Mouse (Mus musculus) hindbrain, embryonic 16.5 days (tissue): ENCODE data around the gene Serpina1e. TPM values are rescaled to one million over a fixed set of nuclear protein-coding genes. Genes with fewer than 3 reads are reported as not detected.
"Not testable (repeated sequence)": the region's sequence is repeated elsewhere in the genome, so short reads cannot be mapped to it uniquely, and the experiment has no call there.

Experiments
- ATAC-seq: fragments of 200-750 bp; cut with Nextera tagmentation; 2 replicates; pipeline ENCODE4 v1.8.0; 2017; ENCODE audit warnings: moderate TSS enrichment, moderate library complexity
- H3K27ac ChIP-seq: fragments of 300-500 bp; sonication (generic); 2 replicates; pipeline ENCODE4 v1.5.1; 2014; ENCODE audit warnings: low read depth, mild to moderate bottlenecking, control low read depth, low read length, moderate library complexity
- H3K27me3 ChIP-seq: fragments of 300-500 bp; sonication (generic); replicated peaks from 2 replicates; pipeline ENCODE4 v1.6.1; 2014; ENCODE audit warnings: low read length; ENCODE audit not compliant: control insufficient read depth, insufficient read depth
- H3K36me3 ChIP-seq: fragments of 300-500 bp; sonication (generic); 2 replicates; pipeline ENCODE4 v1.6.1; 2014; ENCODE audit warnings: mild to moderate bottlenecking, low read length, moderate library complexity, mixed read lengths; ENCODE audit not compliant: control insufficient read depth, insufficient read depth
- H3K4me1 ChIP-seq: fragments of 300-500 bp; sonication (generic); 2 replicates; pipeline ENCODE4 v1.6.1; 2014; ENCODE audit warnings: low read depth, low read length; ENCODE audit not compliant: control insufficient read depth, insufficient read depth
- H3K4me2 ChIP-seq: fragments of 300-500 bp; sonication (generic); 2 replicates; pipeline ENCODE4 v1.6.1; 2014; ENCODE audit warnings: mild to moderate bottlenecking, low read length, control low read depth, moderate library complexity
- H3K4me3 ChIP-seq: fragments of 300-500 bp; sonication (generic); 2 replicates; pipeline ENCODE4 v1.5.1; 2014; ENCODE audit warnings: mild to moderate bottlenecking, low read length, control low read depth, moderate library complexity
- H3K9ac ChIP-seq: fragments of 300-500 bp; sonication (generic); 2 replicates; pipeline ENCODE4 v1.6.1; 2014; ENCODE audit warnings: low read depth, mild to moderate bottlenecking, control low read depth, low read length, moderate library complexity
- H3K9me3 ChIP-seq: fragments of 300-500 bp; sonication (generic); 2 replicates; pipeline ENCODE4 v1.6.1; 2014; ENCODE audit warnings: mild to moderate bottlenecking, low read length, moderate library complexity; ENCODE audit not compliant: control insufficient read depth
- WGBS: fragments of 180-500 bp; shearing (Covaris S2); extraction: QIAGEN DNeasy Blood & Tissue Kit; methylation state at CpG from one replicate; pipeline ENCODE4 v1.1.7; 2014; 5-methylcytosine and 5-hydroxymethylcytosine counted together
- polyA plus RNA-seq: library from polyadenylated mRNA; unstranded; fragments of >200 nt; fragmentation: Nextera tagmentation; extraction: Ambion mirVana; gene quantifications from 2 replicates; pipeline ENCODE4 v1.2.1, GENCODE M21; 2015

The Serpina1e gene
- polyA plus RNA-seq, 1 experiment from 2014 or later, result not detected

DNA sequence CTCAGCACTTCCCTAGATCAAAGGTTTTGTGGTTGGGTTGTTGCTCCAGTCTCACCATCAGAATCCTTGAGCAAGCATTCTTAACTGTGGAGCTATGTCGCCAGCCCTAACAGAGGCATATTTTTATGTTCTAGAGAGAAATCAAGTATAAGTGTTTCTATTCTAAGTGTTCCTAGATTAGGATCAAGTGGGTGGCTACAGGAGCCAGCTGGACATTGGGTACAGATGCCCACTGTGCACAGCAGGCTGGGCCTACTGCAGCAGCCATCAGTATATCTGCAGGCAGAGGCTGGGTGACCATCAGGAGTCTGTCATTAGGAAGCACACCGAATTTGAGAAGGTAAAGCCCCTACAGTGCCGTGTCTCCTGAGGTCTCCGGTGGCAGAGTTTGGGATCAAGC is 12.3 kb upstream of the Serpina1e start:
- H3K4me3 ChIP-seq, result no peak overlapping the region
- peaks cover 6% of the 10 kb centered on the region; the same call in 1 of the 2 replicates for H3K9me3 ChIP-seq
- 95% methylated on average over 4 of the region's 4 CpGs for WGBS
- H3K9ac ChIP-seq, result no peak overlapping the region
- no peak overlapping the region for H3K4me2 ChIP-seq
- H3K27ac ChIP-seq, result no peak overlapping the region
- no peaks in the 10 kb centered on the region for H3K36me3 ChIP-seq
- H3K27me3 ChIP-seq, result no peaks in the 10 kb centered on the region
- no peak for ATAC-seq
- H3K4me1 ChIP-seq, result no peaks in the 10 kb centered on the region

DNA sequence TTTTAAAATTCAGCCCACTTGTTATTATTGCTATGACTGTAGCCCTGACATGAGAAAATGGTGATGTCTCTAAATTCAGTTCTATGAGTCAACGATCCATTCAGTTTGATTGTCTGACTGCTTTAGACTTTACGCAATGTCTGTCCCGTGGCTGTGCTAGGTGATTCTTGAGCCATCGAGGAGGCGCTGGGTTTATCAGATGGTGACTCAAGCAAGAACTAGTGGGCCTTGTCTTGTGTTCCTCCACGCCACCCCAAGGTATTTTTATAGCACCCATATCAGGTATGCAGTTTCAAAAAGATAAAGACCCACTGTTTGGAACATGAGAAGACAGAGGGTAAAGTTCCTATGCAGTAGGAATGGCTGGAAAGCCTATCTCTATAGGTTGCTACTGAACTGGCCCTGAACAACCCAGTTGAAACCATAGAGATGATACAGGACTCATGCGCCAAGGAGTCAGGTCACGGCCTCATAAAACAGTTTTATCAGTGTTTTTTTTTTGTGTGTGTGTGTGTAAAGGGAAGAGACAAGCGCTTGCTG is 10.9 kb upstream of the Serpina1e start:
- no peak overlapping the region for H3K9ac ChIP-seq
- peaks cover 6% of the 10 kb centered on the region; the same call in 1 of the 2 replicates for H3K9me3 ChIP-seq
- no peaks in the 10 kb centered on the region for H3K27me3 ChIP-seq
- no peak for ATAC-seq
- H3K4me3 ChIP-seq, result no peak overlapping the region
- no peaks in the 10 kb centered on the region for H3K4me1 ChIP-seq
- H3K4me2 ChIP-seq, result no peak overlapping the region
- WGBS, result 93% methylated on average over 9 of the region's 9 CpGs
- H3K36me3 ChIP-seq, result no peaks in the 10 kb centered on the region
- H3K27ac ChIP-seq, result no peak overlapping the region

DNA sequence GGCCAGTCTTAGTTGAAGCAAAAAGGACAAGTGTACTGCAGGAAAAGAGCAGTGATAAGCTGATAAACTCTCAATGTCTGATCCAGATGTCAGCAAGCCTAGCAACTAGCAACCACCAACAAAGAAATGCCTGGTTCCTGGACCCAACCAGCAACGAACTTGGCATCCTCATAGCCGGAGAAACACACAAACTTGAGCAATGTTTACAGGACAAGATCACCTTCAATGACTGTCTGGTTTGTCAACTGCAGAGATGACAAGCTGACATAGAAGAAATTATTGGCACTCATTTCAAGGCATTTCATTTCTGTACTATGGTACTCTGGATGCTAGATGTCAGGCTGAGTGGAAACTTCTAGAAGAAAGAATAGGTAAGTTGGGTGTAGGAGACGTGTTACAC is 8.0 kb upstream of the Serpina1e start:
- ATAC-seq, result no peak
- 69% methylated on average over 3 of the region's 3 CpGs for WGBS
- H3K9ac ChIP-seq, result no peak overlapping the region
- H3K9me3 ChIP-seq, result peaks cover 6% of the 10 kb centered on the region; the same call in 1 of the 2 replicates
- no peaks in the 10 kb centered on the region for H3K27me3 ChIP-seq
- no peak overlapping the region for H3K27ac ChIP-seq
- H3K4me2 ChIP-seq, result no peak overlapping the region
- H3K4me3 ChIP-seq, result no peak overlapping the region
- H3K4me1 ChIP-seq, result no peaks in the 10 kb centered on the region
- H3K36me3 ChIP-seq, result no peaks in the 10 kb centered on the region

DNA sequence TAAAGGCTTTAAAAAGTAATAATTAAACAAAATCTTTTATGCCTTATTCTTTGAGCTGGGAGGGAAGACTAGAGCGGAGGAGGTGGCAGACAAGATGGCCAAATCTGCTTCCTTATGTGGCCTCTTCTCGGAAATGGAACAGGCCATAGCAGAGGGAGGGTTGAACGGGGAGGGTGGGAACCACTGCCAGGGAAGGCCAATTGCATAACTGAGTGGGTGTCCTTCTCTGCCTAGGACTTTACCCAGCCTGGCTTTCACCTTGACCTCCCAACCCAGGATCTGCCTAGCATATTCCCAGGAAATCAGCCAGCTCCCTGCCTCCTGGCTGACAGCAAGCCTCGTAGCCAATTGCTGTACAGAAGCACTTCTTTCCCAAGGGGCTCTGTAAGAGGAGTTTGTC is 4.5 kb upstream of the Serpina1e start:
- no peaks in the 10 kb centered on the region for H3K9me3 ChIP-seq
- no peaks in the 10 kb centered on the region for H3K27me3 ChIP-seq
- ATAC-seq, result no peak
- H3K4me1 ChIP-seq, result no peaks in the 10 kb centered on the region
- no peak overlapping the region for H3K9ac ChIP-seq
- no peaks in the 10 kb centered on the region for H3K36me3 ChIP-seq
- H3K4me2 ChIP-seq, result no peak overlapping the region
- no peak overlapping the region for H3K27ac ChIP-seq
- 91% methylated on average over 4 of the region's 4 CpGs for WGBS
- H3K4me3 ChIP-seq, result no peak overlapping the region

- no peak for ATAC-seq
- H3K9me3 ChIP-seq, result no peaks in the 10 kb centered on the region
- no peaks in the 10 kb centered on the region for H3K4me1 ChIP-seq
- H3K9ac ChIP-seq, result no peak overlapping the region
- H3K36me3 ChIP-seq, result no peaks in the 10 kb centered on the region
- H3K4me3 ChIP-seq, result no peak overlapping the region
- no peaks in the 10 kb centered on the region for H3K27me3 ChIP-seq
- 92% methylated on average over 8 of the region's 8 CpGs for WGBS
- H3K4me2 ChIP-seq, result no peak overlapping the region
- H3K27ac ChIP-seq, result no peak overlapping the region
Observed at GRCm38 (mm10) chr12:103962860-103963259, 4.1 kb upstream of the Serpina1e start.

DNA sequence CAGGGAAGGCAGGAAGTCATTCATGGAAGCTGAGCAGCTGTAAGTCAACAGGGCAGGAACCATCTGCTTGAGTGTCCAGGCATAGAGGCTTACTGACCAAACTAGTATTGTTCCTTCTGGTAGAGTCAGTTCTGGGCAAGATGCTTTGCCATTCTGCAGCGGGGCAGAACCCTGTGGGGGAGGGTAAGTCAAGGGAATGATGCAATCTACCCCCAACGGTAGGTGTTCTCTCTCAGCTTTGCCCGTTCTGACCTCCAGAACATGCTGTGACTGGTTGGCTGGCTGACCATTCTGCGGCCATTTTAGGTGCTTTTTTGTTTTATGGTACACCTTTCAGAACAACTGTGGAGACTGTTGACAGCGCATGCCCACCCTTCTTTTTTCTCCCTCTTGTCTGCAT is 3.6 kb upstream of the Serpina1e start:
- Histone ChIP-seq H3K4me2 (no peak overlapping the region), H3K27me3 (no peaks in the 10 kb centered on the region), H3K4me3 (no peak overlapping the region), H3K27ac (no peak overlapping the region), H3K9me3 (no peaks in the 10 kb centered on the region), H3K9ac (no peak overlapping the region), H3K36me3 (no peaks in the 10 kb centered on the region), H3K4me1 (no peaks in the 10 kb centered on the region)
- WGBS, result 87% methylated on average over 5 of the region's 5 CpGs
- no peak for ATAC-seq

DNA sequence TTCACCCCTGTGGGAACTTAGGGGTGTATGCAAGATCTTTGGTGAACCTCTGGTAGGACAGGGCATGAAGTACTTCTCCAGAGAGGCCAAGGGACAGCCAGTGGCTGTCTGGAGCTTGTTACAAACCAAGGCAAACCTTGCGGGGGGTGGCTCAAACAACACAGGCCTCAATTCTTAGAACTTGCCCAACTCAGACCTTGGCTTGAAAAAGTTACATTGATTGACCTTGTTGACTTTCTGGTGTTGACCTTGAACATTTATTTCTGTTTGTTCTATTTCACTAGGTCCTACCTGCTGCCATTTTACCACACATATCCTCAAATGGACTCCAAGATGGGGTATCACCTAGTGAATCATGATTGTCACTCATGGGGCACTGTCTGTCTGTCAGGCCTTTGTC is 2.9 kb upstream of the Serpina1e start:
- 100% methylated on average over 1 of the region's 1 CpGs for WGBS
- no peaks in the 10 kb centered on the region for H3K4me1 ChIP-seq

GRCm38 (mm10) chr12:103956555-103956954 is 2.2 kb downstream of the Serpina1e start:
- ATAC-seq, H3K4me1 ChIP-seq, H3K4me3 ChIP-seq, H3K27ac ChIP-seq, H3K4me2 ChIP-seq, H3K9me3 ChIP-seq, H3K27me3 ChIP-seq, H3K36me3 ChIP-seq, H3K9ac ChIP-seq: not testable (repeated sequence)
- WGBS, result 94% methylated on average over 2 of the region's 2 CpGs

More for the DNA sequence above, 2.9 kb upstream of the Serpina1e start:
- no peak overlapping the region for H3K4me3 ChIP-seq
- no peak overlapping the region for H3K4me2 ChIP-seq
- no peak overlapping the region for H3K9ac ChIP-seq
- ATAC-seq, result no peak
- no peaks in the 10 kb centered on the region for H3K36me3 ChIP-seq
- no peaks in the 10 kb centered on the region for H3K9me3 ChIP-seq
- H3K27me3 ChIP-seq, result no peaks in the 10 kb centered on the region
- H3K27ac ChIP-seq, result no peak overlapping the region

DNA sequence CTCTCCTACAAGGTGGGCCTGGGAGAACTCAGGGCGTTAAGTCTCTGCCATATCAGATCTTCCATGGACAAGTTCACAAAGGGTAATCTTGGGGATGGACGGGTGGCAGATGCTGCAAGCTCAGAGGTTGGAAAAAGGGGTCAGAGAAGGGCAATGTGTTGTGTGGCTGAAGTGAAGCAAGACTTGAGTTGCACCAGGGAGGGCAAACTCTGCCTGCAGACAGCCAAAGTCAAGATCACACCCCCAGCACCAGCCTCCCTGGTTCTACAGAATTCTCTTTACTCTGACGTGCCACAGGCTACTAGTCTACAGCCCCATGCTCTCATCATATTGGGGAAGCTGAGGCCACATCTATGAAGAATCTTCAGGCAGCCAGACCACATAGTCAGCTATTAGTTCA is 5.8 kb downstream of the Serpina1e start:
- H3K9me3 ChIP-seq, H3K4me3 ChIP-seq, H3K4me2 ChIP-seq, H3K36me3 ChIP-seq, ATAC-seq, H3K9ac ChIP-seq, H3K27me3 ChIP-seq, H3K4me1 ChIP-seq, H3K27ac ChIP-seq: not testable (repeated sequence)
- WGBS, result 80% methylated on average over 3 of the region's 3 CpGs

GRCm38 (mm10) chr12:103946243-103946642 is 12.5 kb downstream of the Serpina1e start:
- H3K4me3 ChIP-seq, result no peak overlapping the region
- no peak overlapping the region for H3K4me2 ChIP-seq
- no peak overlapping the region for H3K27ac ChIP-seq
- peaks cover 3% of the 10 kb centered on the region; the same call in 1 of the 2 replicates for H3K9me3 ChIP-seq
- H3K36me3 ChIP-seq, result no peaks in the 10 kb centered on the region
- H3K4me1 ChIP-seq, result no peaks in the 10 kb centered on the region
- ATAC-seq, result no peak
- WGBS, result 84% methylated on average over 4 of the region's 4 CpGs
- H3K9ac ChIP-seq, result no peak overlapping the region
- H3K27me3 ChIP-seq, result no peaks in the 10 kb centered on the region
